Mouse (Mus musculus) midbrain, embryonic 12.5 days (tissue): ENCODE data around the gene Relt. TPM values are rescaled to one million over a fixed set of nuclear protein-coding genes. Genes with fewer than 3 reads are reported as not detected.
A peak's percentile ranks its signal among the peaks of the same experiment; 100 is the strongest.

Source experiments
- ATAC-seq: fragments of 200-750 bp; cut with Nextera tagmentation; 2 replicates; pipeline ENCODE4 v1.8.0; 2017; ENCODE audit warnings: low read depth, moderate TSS enrichment, moderate library complexity; ENCODE audit not compliant: low FRiP score
- H3K27ac ChIP-seq: fragments of 300-500 bp; sonication (generic); replicated peaks from 2 replicates; pipeline ENCODE4 v1.5.1; 2016; ENCODE audit warnings: mild to moderate bottlenecking
- H3K27me3 ChIP-seq: fragments of 300-500 bp; sonication (generic); 2 replicates; pipeline ENCODE4 v1.6.1; 2016; ENCODE audit warnings: mild to moderate bottlenecking
- H3K36me3 ChIP-seq: fragments of 300-500 bp; sonication (generic); 2 replicates; pipeline ENCODE4 v1.6.1; 2016
- H3K4me1 ChIP-seq: fragments of 300-500 bp; sonication (generic); 2 replicates; pipeline ENCODE4 v1.6.1; 2016
- H3K4me2 ChIP-seq: fragments of 300-500 bp; sonication (generic); replicated peaks from 2 replicates; pipeline ENCODE4 v1.6.1; 2016; ENCODE audit warnings: mild to moderate bottlenecking, moderate library complexity
- H3K4me3 ChIP-seq: fragments of 300-500 bp; sonication (generic); 2 replicates; pipeline ENCODE4 v1.5.1; 2016; ENCODE audit warnings: mild to moderate bottlenecking
- H3K9ac ChIP-seq: fragments of 300-500 bp; sonication (generic); replicated peaks from 2 replicates; pipeline ENCODE4 v1.6.1; 2016; ENCODE audit warnings: mild to moderate bottlenecking, moderate library complexity
- H3K9me3 ChIP-seq: fragments of 300-500 bp; sonication (generic); 2 replicates; pipeline ENCODE4 v1.6.1; 2016; ENCODE audit warnings: mild to moderate bottlenecking
- WGBS: fragments of 180-500 bp; shearing (Covaris S2); methylation state at CpG from one replicate; pipeline ENCODE4 v1.1.7; 2016; 5-methylcytosine and 5-hydroxymethylcytosine counted together
- polyA plus RNA-seq: library from polyadenylated mRNA; unstranded; fragments of >200 nt; fragmentation: Nextera tagmentation; extraction: Ambion mirVana; gene quantifications from 2 replicates; pipeline ENCODE4 v1.2.1, GENCODE M21; 2016

Gene Relt
- polyA plus RNA-seq, result 2.3 and 2.4 TPM in 2 replicates

DNA sequence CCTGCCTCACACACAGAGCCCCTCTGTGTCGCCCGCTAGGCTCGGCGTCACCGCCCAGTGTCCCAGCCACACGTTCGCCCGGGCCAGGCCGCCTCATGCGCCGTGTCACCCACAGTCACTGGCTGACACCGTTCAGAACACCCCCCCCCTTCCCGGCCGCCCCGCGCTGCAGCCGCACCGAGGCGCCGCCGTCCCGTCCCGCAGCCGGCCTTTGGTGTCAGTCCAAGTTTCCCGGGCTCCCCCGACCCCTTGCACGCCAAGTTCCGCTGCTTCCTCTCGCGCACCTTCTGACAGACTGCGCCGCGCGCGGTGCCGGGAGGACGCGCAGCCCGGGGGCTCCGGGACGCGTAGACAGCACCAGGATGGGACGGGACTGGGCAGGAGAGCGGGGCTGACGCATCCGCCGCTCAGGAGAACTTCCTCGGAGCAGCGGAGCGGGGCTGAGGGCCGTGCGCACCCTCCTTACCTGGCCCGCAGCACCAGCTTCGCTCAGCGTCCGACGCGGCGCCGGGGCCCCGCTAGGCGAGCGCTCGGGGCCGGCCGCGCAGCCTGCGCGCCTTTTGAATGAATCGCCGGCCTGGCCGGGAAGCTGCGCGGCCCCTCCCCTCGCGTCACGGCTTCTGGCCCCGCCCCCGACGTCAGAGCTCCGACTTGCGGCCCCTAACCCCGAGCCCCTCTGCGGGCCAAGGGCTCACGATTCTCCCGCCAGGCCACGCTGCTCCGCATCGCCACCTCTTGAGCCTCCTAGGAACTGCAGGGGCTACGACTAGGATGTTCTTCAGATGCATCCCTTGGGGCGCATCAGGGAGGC, at the start of gene Relt:
TSS of gene Relt (minus strand) at position 619 of the 811 bp plus-strand sequence.
- peak; percentile 92 for ATAC-seq
- H3K4me3 ChIP-seq, result peak within 1 kb of the TSS; percentile 78
- H3K9me3 ChIP-seq, result no peaks in the 10 kb centered on the region
- H3K9ac ChIP-seq, result peak within 1 kb of the TSS; percentile 76
- H3K4me1 ChIP-seq, result peaks cover 13% of the 10 kb centered on the region
- H3K4me2 ChIP-seq, result peak within 1 kb of the TSS; percentile 97
- peaks cover 6% of the 10 kb centered on the region for H3K27me3 ChIP-seq
- H3K27ac ChIP-seq, result peak within 1 kb of the TSS; percentile 80
- H3K36me3 ChIP-seq, result no peaks in the 10 kb centered on the region
- WGBS, result under 1% methylated on average over 78 of the region's 91 CpGs

DNA sequence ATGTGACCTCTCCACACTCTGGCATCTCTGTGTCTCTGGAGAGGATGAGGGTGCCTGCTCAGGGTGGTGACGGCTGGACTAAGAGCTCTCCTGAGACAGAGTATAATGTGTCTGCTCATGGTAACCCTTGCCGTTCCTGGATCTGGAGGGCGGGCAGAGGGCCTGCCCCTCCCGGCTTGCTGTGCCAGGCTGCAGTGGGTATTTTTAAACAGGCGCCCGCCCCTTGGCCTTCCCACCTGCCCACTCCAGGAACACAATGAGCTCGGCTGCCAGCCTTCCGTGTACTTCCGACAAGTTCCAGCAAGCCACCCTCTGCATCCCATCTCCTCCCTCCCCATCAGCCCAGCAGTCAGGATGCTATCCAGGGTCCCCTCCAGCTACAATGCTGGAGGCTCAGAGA, 48.5 kb upstream of the Relt start:
- Histone ChIP-seq H3K9ac (no peak overlapping the region), H3K27ac (peak overlapping the region; percentile 40), H3K9me3 (no peaks in the 10 kb centered on the region), H3K27me3 (no peaks in the 10 kb centered on the region), H3K36me3 (peaks cover 8% of the 10 kb centered on the region; the same call in 1 of the 2 replicates), H3K4me1 (peaks cover 27% of the 10 kb centered on the region), H3K4me2 (peak overlapping the region; percentile 16), H3K4me3 (no peak overlapping the region)
- 48% methylated on average over 9 of the region's 9 CpGs for WGBS
- ATAC-seq, result 0 out of 2 replicates have a peak, but pooled peaks have one; percentile 5

DNA sequence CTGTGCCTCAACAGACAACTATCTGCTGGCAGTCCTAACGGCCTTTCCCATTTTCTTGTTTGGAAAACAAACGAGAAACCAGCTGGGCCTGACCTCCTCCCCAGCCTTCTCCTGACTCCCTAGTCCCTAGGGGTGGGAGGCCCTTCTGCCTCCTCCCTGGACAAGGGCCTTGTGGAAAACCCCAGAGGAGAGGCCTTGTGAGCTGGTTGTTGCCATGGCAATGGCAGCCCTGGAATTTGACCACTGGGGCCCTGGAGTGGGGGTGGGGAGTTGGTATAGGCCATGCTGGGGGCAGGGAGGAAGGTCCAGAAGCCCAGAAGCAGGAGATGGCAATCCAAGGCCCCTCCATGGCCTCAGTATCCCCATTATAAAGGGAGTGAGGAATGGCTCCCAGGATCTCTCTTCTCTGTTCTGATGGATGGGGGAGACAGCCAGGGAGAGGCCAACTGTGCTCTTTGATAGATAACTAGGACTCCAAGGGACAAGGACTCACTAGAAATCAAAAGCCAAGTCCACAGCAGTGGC, 48.1 kb upstream of the Relt start:
- WGBS, result 2% methylated on average over 2 of the region's 2 CpGs
- no peak overlapping the region for H3K4me3 ChIP-seq
- peak; percentile 41; the same call in 1 of the 2 replicates for ATAC-seq
- no peaks in the 10 kb centered on the region for H3K27me3 ChIP-seq
- H3K36me3 ChIP-seq, result peaks cover 5% of the 10 kb centered on the region; the same call in 1 of the 2 replicates
- H3K4me2 ChIP-seq, result peak overlapping the region; percentile 16
- H3K9ac ChIP-seq, result no peak overlapping the region
- H3K9me3 ChIP-seq, result no peaks in the 10 kb centered on the region
- H3K4me1 ChIP-seq, result peaks cover 27% of the 10 kb centered on the region
- peak overlapping the region; percentile 40 for H3K27ac ChIP-seq

GRCm38 (mm10) chr7:100908567-100908966, 45.3 kb upstream of the Relt start:
- Histone ChIP-seq H3K4me1 (peaks cover 27% of the 10 kb centered on the region), H3K9me3 (no peaks in the 10 kb centered on the region), H3K36me3 (no peaks in the 10 kb centered on the region), H3K9ac (no peak overlapping the region), H3K27me3 (no peaks in the 10 kb centered on the region), H3K27ac (no peak overlapping the region), H3K4me3 (no peak overlapping the region), H3K4me2 (no peak overlapping the region)
- ATAC-seq, result no peak
- 52% methylated on average over 8 of the region's 8 CpGs for WGBS

DNA sequence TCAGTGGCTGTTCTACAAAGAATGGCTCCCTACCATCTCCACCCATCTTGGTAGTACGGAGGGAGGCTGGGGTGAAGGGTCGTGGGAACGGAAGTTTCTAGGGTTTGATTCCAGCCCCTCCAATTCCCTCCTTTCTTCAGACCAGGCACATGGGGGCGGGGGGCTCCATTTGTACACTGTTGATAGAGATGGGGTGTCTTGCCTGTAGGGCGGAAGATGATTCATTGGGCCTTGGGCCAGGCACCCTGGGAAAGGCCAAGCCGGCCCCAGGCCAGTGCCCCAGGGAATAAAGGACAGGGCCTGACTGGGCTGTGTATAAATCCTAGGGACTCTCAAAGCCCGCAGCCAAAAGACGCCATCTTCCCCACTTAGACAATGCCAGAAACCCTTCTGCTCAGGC, 44.8 kb upstream of the Relt start:
- Histone ChIP-seq H3K4me1 (peaks cover 27% of the 10 kb centered on the region), H3K27ac (no peak overlapping the region), H3K27me3 (no peaks in the 10 kb centered on the region), H3K4me3 (no peak overlapping the region), H3K36me3 (no peaks in the 10 kb centered on the region), H3K9ac (no peak overlapping the region), H3K9me3 (no peaks in the 10 kb centered on the region), H3K4me2 (no peak overlapping the region)
- WGBS, result 71% methylated on average over 8 of the region's 8 CpGs
- no peak for ATAC-seq

GRCm38 (mm10) chr7:100907231-100907630, 44.0 kb upstream of the Relt start:
- Histone ChIP-seq H3K27ac (no peak overlapping the region), H3K4me1 (peaks cover 26% of the 10 kb centered on the region), H3K9ac (no peak overlapping the region), H3K36me3 (no peaks in the 10 kb centered on the region), H3K9me3 (no peaks in the 10 kb centered on the region), H3K4me2 (no peak overlapping the region), H3K27me3 (no peaks in the 10 kb centered on the region), H3K4me3 (no peak overlapping the region)
- no peak for ATAC-seq
- WGBS, result 0% methylated on average over 1 of the region's 1 CpGs

GRCm38 (mm10) chr7:100906029-100906789, 43.0 kb upstream of the Relt start:
- ATAC-seq, result no peak
- 92% methylated on average over 10 of the region's 10 CpGs for WGBS

DNA sequence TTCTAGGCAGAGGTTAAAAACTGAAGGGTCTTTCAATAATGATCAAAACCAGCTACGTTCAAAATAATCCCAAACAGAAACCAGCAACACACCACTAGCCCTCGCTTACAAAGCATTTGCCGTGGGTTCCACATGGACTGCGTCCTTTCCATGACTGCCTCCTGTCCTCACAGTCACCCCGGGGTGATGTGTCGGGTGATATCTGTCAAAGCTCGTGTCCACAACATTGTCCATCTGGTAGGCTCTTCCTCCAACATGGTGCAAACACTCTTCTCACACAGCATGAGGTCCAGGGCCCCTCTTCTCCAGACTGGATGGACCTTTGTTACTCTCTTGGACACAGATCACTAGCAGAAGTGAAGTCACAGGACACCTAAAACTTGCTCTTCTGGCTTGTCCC, 41.8 kb upstream of the Relt start:
- Histone ChIP-seq H3K4me3 (no peak overlapping the region), H3K9me3 (no peaks in the 10 kb centered on the region), H3K27me3 (no peaks in the 10 kb centered on the region), H3K36me3 (no peaks in the 10 kb centered on the region), H3K4me2 (no peak overlapping the region), H3K9ac (no peak overlapping the region), H3K4me1 (peaks cover 4% of the 10 kb centered on the region; the same call in 1 of the 2 replicates), H3K27ac (no peak overlapping the region)
- no peak for ATAC-seq
- 92% methylated on average over 7 of the region's 7 CpGs for WGBS

More at GRCm38 (mm10) chr7:100906029-100906789, 43.0 kb upstream of the Relt start:
- Histone ChIP-seq H3K4me1 (peaks cover 16% of the 10 kb centered on the region), H3K4me3 (no peak overlapping the region), H3K4me2 (no peak overlapping the region), H3K9ac (no peak overlapping the region), H3K27me3 (no peaks in the 10 kb centered on the region), H3K27ac (no peak overlapping the region), H3K9me3 (no peaks in the 10 kb centered on the region), H3K36me3 (no peaks in the 10 kb centered on the region)

- no peak overlapping the region for H3K4me2 ChIP-seq
- no peak overlapping the region for H3K9ac ChIP-seq
- peaks cover 4% of the 10 kb centered on the region; the same call in 1 of the 2 replicates for H3K4me1 ChIP-seq
- WGBS, result 88% methylated on average over 5 of the region's 5 CpGs
- no peak overlapping the region for H3K27ac ChIP-seq
- H3K36me3 ChIP-seq, result no peaks in the 10 kb centered on the region
- H3K27me3 ChIP-seq, result no peaks in the 10 kb centered on the region
- no peak for ATAC-seq
- no peaks in the 10 kb centered on the region for H3K9me3 ChIP-seq
- no peak overlapping the region for H3K4me3 ChIP-seq
These were observed 41.4 kb upstream of the Relt start for GRCm38 (mm10) chr7:100904612-100905011.

GRCm38 (mm10) chr7:100902451-100903137, 39.3 kb upstream of the Relt start:
- H3K36me3 ChIP-seq, result no peaks in the 10 kb centered on the region
- 0 out of 2 replicates have a peak, but pooled peaks cover under 1% of the 10 kb centered on the region for H3K4me1 ChIP-seq
- 86% methylated on average over 9 of the region's 9 CpGs for WGBS
- H3K4me2 ChIP-seq, result no peak overlapping the region
- ATAC-seq, result no peak
- H3K27me3 ChIP-seq, result no peaks in the 10 kb centered on the region
- H3K9me3 ChIP-seq, result no peaks in the 10 kb centered on the region
- H3K4me3 ChIP-seq, result no peak overlapping the region
- no peak overlapping the region for H3K9ac ChIP-seq
- H3K27ac ChIP-seq, result no peak overlapping the region

DNA sequence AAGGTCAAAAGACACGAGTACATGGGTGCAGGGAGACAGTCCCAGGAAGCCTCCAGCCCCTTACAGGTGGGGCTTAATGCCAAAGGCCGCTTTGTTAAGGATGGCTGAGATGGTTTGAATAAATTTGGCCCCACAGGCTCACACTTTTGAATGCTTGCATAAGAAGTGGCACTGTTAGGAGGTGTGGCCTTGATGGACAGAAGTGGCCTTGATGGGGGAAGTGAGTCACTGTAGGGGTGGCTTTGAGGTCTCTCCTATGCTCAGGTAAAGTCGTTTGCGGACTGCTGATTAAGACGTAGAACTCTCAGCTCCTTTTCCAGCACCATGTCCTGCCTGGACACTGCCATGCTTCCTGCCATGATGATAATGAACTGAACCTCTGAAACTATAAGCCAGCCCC, 34.6 kb upstream of the Relt start:
- Histone ChIP-seq H3K9ac (no peak overlapping the region), H3K27ac (no peak overlapping the region), H3K4me3 (no peak overlapping the region), H3K4me2 (no peak overlapping the region), H3K4me1 (peaks cover 26% of the 10 kb centered on the region), H3K9me3 (no peaks in the 10 kb centered on the region), H3K27me3 (0 out of 2 replicates have a peak, but pooled peaks cover 2% of the 10 kb centered on the region), H3K36me3 (no peaks in the 10 kb centered on the region)
- WGBS, result 82% methylated on average over 5 of the region's 5 CpGs
- ATAC-seq, result no peak
